Mouse (Mus musculus) gonadal fat pad, adult 2 months (tissue): ENCODE measurements at regions not wholly inside any gene's neighbourhood (a gene's known extent, or its start where the extent isn't known, plus 50 kb on each side); places are given as distances from the start of the nearest gene placed in this dataset.

Experiments
- DNase-seq: peaks from one replicate; pipeline ENCODE4 v3.0.0-alpha.2; 2012; ENCODE audit warnings: low read depth

DNA sequence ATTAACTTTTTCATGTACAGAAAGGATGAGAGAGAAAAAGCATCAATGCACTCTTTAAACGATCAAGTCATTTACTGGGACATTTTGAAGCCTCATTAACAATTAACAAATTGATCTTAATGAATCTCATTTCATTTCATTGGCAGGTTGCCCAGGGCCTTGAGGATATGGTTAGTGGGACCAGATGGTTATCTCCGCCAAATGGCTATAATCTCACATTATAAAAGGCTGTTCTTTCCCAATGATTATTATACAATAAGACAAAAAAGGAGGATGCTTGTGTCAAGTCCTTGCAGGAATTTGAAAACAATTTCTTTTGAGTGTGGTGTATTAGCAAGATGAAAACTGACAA, 185.3 kb downstream of the Snx13 start:
- DNase-seq = no peak

- no peak for DNase-seq
Measured at GRCm38 (mm10) chr12:35231414-35232321, 184.7 kb downstream of the Snx13 start.

DNA sequence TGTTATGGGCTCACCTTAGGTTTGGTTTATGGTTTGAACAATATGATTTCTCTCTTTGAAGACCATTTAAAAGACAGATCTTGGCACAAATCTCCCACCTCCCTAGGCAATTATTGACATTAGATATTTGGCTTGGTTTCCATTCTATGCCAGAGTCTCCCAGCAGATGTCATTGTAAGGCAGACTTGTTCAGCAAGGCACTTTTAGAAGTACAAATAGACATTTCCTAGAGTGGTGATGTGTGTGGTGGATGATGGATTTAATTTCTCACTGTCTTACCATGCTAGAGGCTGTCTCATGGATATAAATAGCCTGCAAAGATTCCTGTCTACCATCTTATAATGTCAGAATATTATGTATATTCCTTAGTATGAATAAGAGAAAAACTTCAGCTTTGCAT, 173.4 kb downstream of the Snx13 start:
- no peak for DNase-seq

DNA sequence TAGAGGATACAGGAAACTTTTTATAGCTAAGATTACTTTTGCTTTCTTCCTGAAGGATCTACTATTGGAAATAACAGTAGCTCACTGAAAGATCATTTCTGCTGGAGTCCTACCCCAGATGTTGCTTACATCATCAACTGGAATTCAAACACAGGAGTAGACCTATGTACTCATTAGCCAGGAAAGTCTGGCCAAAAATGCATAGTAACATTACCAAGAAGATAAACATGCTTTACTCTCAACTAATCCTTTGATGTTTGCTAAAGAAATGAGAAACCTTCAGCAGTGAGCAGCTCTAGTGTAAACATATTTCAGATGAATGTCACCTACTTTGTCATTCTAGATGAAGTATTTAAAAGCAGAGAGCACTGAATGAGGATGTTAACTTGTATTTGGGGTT, 173.0 kb downstream of the Snx13 start:
- no peak for DNase-seq

GRCm38 (mm10) chr12:35216725-35217124, 169.7 kb downstream of the Snx13 start:
- no peak for DNase-seq

- DNase-seq = no peak
Measured at GRCm38 (mm10) chr12:35209399-35209798, 162.4 kb downstream of the Snx13 start.

- no peak for DNase-seq
Measured at GRCm38 (mm10) chr12:35207605-35208004, 160.6 kb downstream of the Snx13 start.

DNA sequence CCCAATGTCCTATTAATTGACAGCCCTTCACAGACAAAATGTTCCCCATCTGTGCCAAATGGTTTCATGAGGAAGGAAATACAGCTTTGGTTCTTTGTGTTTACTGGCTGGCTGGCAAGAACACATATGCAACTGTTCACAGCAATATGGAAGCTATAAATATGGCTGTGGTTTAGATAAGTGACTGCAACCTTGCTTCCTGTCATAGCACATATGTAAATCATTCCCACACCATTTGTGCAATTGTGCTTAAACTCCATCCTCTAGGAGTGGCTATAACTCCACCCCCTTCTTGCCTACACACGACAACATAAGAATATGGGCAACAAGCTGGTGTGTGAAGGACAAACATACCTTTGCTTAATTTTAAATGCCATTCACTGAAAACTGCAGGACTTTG, 156.4 kb downstream of the Snx13 start:
- DNase-seq = no peak

DNA sequence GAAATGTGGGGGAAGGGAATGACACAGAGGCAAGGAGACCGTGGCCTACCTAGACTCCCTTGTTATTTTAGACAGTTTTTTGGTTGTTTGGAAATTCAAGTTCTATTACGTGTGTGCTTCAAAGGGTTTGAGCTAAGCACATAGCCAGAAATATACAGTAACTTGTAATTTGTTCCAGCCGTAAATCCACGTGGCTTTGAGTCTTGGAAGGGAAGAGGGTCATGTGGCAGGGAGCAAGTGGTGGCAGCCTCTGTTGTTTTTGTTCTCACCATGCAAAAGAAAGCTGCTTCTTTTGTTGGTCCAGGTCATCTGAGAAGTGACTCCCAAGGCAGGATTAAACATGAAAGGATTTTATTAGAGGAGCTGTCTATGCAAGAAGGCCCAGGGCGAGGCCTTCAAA, 153.1 kb downstream of the Snx13 start:
- DNase-seq = no peak
